Mouse (Mus musculus) lung, embryonic 14.5 days (tissue): ENCODE results near the gene Wdr18. TPM values are rescaled to one million over a fixed set of nuclear protein-coding genes. Genes with fewer than 3 reads are reported as not detected.

Experiments used
- ATAC-seq: fragments of 200-750 bp; cut with Nextera tagmentation; 2 replicates; pipeline ENCODE4 v1.8.0; 2017; ENCODE audit warnings: mild to moderate bottlenecking, moderate TSS enrichment, moderate library complexity; ENCODE audit not compliant: insufficient read depth
- DNase-seq: peaks from one replicate; pipeline ENCODE4 v3.0.0-alpha.2; 2015
- H3K27ac ChIP-seq: fragments of 300-500 bp; sonication (generic); 2 replicates; pipeline ENCODE4 v1.5.1; 2014; ENCODE audit warnings: low read depth, mild to moderate bottlenecking, moderate library complexity
- H3K27me3 ChIP-seq: fragments of 300-500 bp; sonication (generic); 2 replicates; pipeline ENCODE4 v1.6.1; 2014; ENCODE audit warnings: low read length, control low read depth; ENCODE audit not compliant: insufficient read depth
- H3K36me3 ChIP-seq: fragments of 300-500 bp; sonication (generic); 2 replicates; pipeline ENCODE4 v1.6.1; 2014; ENCODE audit warnings: control low read depth; ENCODE audit not compliant: insufficient read depth
- H3K4me1 ChIP-seq: fragments of 300-500 bp; sonication (generic); 2 replicates; pipeline ENCODE4 v1.6.1; 2014; ENCODE audit warnings: antibody characterized with exemption, control low read depth; ENCODE audit not compliant: insufficient read depth
- H3K4me2 ChIP-seq: fragments of 300-500 bp; sonication (generic); 2 replicates; pipeline ENCODE4 v1.6.1; 2014; ENCODE audit warnings: mild to moderate bottlenecking
- H3K4me3 ChIP-seq: fragments of 300-500 bp; sonication (generic); 2 replicates; pipeline ENCODE4 v1.5.1; 2014; ENCODE audit warnings: low read depth, low read length
- H3K9ac ChIP-seq: fragments of 300-500 bp; sonication (generic); 2 replicates; pipeline ENCODE4 v1.6.1; 2014
- H3K9me3 ChIP-seq: fragments of 300-500 bp; sonication (generic); 2 replicates; pipeline ENCODE4 v1.6.1; 2016; ENCODE audit warnings: low read depth, low read length, control low read depth
- CTCF ChIP-seq: IDR thresholded peaks from 2 replicates; pipeline ENCODE4 v1.5.1; 2016; ENCODE audit warnings: antibody characterized with exemption, low read depth
- WGBS: fragments of 180-500 bp; shearing (Covaris S2); extraction: QIAGEN DNeasy Blood & Tissue Kit; methylation state at CpG from one replicate; pipeline ENCODE4 v1.1.7; 2014; 5-methylcytosine and 5-hydroxymethylcytosine counted together
- polyA plus RNA-seq: library from polyadenylated mRNA; unstranded; fragments of >200 nt; fragmentation: Nextera tagmentation; extraction: Ambion mirVana; gene quantifications from 2 replicates; pipeline ENCODE4 v1.2.1, GENCODE M21; 2014

Wdr18 gene
- polyA plus RNA-seq, 1 experiment from 2014 or later = 124 TPM

GRCm38 (mm10) chr10:79971183-79971497 is 11.2 kb downstream of the Wdr18 start:
- 4% methylated on average over 21 of the region's 21 CpGs for WGBS
- Histone ChIP-seq H3K9ac (peak overlapping the region; percentile 55), H3K9me3 (no peaks in the 10 kb centered on the region), H3K4me2 (peak overlapping the region; percentile 88), H3K4me3 (peak overlapping the region; percentile 48), H3K27ac (no peak overlapping the region), H3K27me3 (peaks cover 17% of the 10 kb centered on the region), H3K36me3 (peaks cover 38% of the 10 kb centered on the region), H3K4me1 (no peaks in the 10 kb centered on the region)
- peak; percentile 56 for DNase-seq
- no peak for TF ChIP-seq CTCF
- no peak for ATAC-seq

GRCm38 (mm10) chr10:79972831-79973230 is 12.9 kb downstream of the Wdr18 start:
- H3K4me1 ChIP-seq = no peaks in the 10 kb centered on the region
- H3K9ac ChIP-seq = no peak overlapping the region
- peaks cover 17% of the 10 kb centered on the region for H3K27me3 ChIP-seq
- no peak for TF ChIP-seq CTCF
- H3K4me2 ChIP-seq = no peak overlapping the region
- DNase-seq = peak; percentile 60
- 40% methylated on average over 14 of the region's 14 CpGs for whole genome bisulfite sequencing
- no peak overlapping the region for H3K27ac ChIP-seq
- peak; percentile 13; the same call in 1 of the 2 replicates for ATAC-seq
- no peaks in the 10 kb centered on the region for H3K9me3 ChIP-seq
- no peak overlapping the region for H3K4me3 ChIP-seq
- H3K36me3 ChIP-seq = peaks cover 38% of the 10 kb centered on the region

DNA sequence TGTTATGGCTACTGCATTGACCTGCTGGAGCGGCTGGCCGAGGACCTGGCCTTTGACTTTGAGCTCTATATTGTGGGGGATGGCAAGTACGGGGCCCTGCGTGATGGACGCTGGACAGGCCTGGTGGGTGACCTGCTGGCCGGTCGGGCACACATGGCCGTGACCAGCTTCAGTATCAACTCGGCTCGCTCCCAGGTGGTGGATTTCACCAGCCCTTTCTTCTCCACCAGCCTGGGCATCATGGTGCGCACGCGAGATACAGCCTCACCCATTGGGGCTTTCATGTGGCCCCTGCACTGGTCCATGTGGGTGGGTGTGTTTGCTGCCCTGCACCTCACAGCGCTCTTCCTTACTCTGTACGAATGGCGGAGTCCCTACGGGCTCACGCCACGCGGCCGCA is 14.1 kb downstream of the Wdr18 start:
- H3K36me3 ChIP-seq = peaks cover 42% of the 10 kb centered on the region
- H3K27ac ChIP-seq = no peak overlapping the region
- no peak overlapping the region for H3K9ac ChIP-seq
- H3K4me3 ChIP-seq = no peak overlapping the region
- H3K4me1 ChIP-seq = no peaks in the 10 kb centered on the region
- TF ChIP-seq CTCF = no peak
- H3K4me2 ChIP-seq = no peak overlapping the region
- ATAC-seq (no peak), DNase-seq (no peak)
- no peaks in the 10 kb centered on the region for H3K9me3 ChIP-seq
- 85% methylated on average over 21 of the region's 21 CpGs for WGBS
- H3K27me3 ChIP-seq = peaks cover 17% of the 10 kb centered on the region

- H3K4me2 ChIP-seq = no peak overlapping the region
- H3K9ac ChIP-seq = no peak overlapping the region
- no peak for TF ChIP-seq CTCF
- ATAC-seq (no peak), DNase-seq (no peak)
- H3K27ac ChIP-seq = no peak overlapping the region
- H3K27me3 ChIP-seq = peaks cover 17% of the 10 kb centered on the region
- H3K4me3 ChIP-seq = no peak overlapping the region
- peaks cover 48% of the 10 kb centered on the region for H3K36me3 ChIP-seq
- H3K9me3 ChIP-seq = no peaks in the 10 kb centered on the region
- WGBS = 88% methylated on average over 8 of the region's 8 CpGs
- H3K4me1 ChIP-seq = no peaks in the 10 kb centered on the region
Observed at GRCm38 (mm10) chr10:79974668-79975067, 14.7 kb downstream of the Wdr18 start.

DNA sequence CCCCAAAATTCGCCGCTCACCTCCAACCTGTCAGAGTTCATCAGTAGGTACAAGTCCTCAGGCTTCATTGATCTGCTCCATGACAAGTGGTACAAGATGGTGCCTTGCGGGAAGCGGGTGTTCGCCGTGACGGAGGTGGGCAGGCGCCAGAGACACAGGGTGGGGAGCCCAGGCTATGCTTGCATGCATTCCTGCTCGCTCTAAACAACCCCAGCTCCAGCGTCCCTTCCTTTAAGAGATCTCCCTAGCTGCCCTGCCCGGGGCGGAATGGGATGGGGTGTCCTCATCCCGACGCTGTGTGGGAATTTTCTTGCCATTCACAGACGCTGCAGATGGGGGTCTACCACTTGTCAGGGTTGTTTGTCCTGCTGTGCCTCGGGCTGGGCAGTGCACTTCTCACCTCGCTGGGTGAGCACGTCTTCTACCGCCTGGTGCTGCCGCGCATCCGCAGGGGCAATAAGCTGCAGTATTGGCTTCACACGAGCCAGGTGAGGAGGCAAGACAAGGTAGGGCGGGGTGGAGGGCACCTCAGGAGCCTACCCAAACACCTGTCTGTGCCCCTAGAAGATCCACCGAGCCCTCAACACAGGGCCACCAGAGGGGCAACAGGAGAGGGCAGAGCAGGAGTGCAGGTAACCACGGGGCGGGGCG is 16.2 kb downstream of the Wdr18 start:
- H3K36me3 ChIP-seq = peaks cover 61% of the 10 kb centered on the region
- DNase-seq = no peak
- ATAC-seq = no peak
- H3K9ac ChIP-seq = no peak overlapping the region
- H3K27ac ChIP-seq = no peak overlapping the region
- H3K27me3 ChIP-seq = peaks cover 8% of the 10 kb centered on the region
- no peaks in the 10 kb centered on the region for H3K9me3 ChIP-seq
- H3K4me2 ChIP-seq = no peak overlapping the region
- no peak overlapping the region for H3K4me3 ChIP-seq
- no peaks in the 10 kb centered on the region for H3K4me1 ChIP-seq
- no peak for TF ChIP-seq CTCF
- WGBS = 84% methylated on average over 28 of the region's 28 CpGs

DNA sequence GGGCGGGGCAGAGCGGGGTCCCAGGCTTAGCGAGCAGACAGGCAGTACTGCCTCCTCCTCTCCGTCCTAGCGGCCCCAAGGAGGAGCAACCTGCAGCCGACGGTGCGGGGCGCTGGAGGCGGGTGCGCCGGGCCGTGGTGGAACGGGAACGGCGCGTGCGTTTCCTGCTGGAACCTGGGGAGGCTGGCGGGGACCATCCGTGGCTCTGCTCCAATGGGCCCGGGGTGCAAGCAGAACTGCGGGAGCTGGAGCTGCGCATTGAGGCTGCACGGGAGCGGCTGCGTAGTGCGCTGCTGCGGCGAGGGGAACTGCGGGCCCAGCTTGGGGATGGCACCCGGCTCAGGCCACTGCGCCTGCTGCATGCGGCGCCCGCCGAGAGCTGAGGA is 16.8 kb downstream of the Wdr18 start:
- Histone ChIP-seq H3K9ac (no peak overlapping the region), H3K4me2 (no peak overlapping the region), H3K27me3 (peaks cover 3% of the 10 kb centered on the region; the same call in 1 of the 2 replicates), H3K9me3 (no peaks in the 10 kb centered on the region), H3K4me3 (no peak overlapping the region), H3K4me1 (no peaks in the 10 kb centered on the region), H3K36me3 (peaks cover 63% of the 10 kb centered on the region), H3K27ac (no peak overlapping the region)
- no peak for DNase-seq
- no peak for ATAC-seq
- WGBS = 73% methylated on average over 36 of the region's 36 CpGs
- no peak for TF ChIP-seq CTCF

GRCm38 (mm10) chr10:79977324-79977723 is 17.4 kb downstream of the Wdr18 start:
- Histone ChIP-seq H3K4me1 (peaks cover under 1% of the 10 kb centered on the region; the same call in 1 of the 2 replicates), H3K4me3 (no peak overlapping the region), H3K36me3 (peaks cover 64% of the 10 kb centered on the region), H3K4me2 (no peak overlapping the region), H3K9ac (no peak overlapping the region), H3K9me3 (no peaks in the 10 kb centered on the region), H3K27ac (no peak overlapping the region), H3K27me3 (no peaks in the 10 kb centered on the region)
- WGBS = 82% methylated on average over 28 of the region's 28 CpGs
- DNase-seq = no peak
- ATAC-seq = no peak
- no peak for TF ChIP-seq CTCF
